In the genomic region with DNA sequence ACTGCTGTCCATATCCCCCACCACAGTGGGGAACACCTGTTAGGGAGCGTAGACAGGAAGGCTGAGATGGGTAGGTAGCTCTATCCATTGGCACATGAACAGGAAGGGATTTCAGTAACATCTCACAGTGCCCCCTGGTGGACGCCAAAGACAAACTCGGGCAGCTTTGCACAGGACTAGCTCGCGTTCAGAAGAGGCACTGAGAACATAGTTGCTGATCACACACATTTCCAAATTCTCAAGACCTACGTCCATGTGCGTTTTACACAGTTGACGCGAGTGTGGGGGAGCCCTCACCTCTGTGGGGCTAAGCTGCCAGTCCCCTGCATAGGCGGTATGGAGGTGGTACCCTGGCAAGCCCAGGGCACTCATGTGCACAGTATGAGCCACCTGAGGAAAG, we compare ENCODE assay signal across 8 mouse cellular contexts. TPM values are rescaled to one million over a fixed set of nuclear protein-coding genes. Genes with fewer than 3 reads are reported as not detected.
DNase-seq lines count a peak whose midpoint lies in the region; ATAC-seq and TF ChIP-seq lines count a peak whose summit lies in the region.

No protein-coding gene starts in this region.

- no peak for TF ChIP-seq POLR2A in ES-Bruce4 (IDR thresholded peaks at IDR 0.05; ENCODE audit: insufficient read depth, low read length)

- peak; percentile 13; the same call in 1 of the 2 replicates for ATAC-seq in forebrain, embryonic 12.5 days (ENCODE audit: low FRiP score)
- no peak for ATAC-seq in heart, postnatal 0 days (ENCODE audit: insufficient read depth, low read depth)
- no peak for ATAC-seq in liver, embryonic 16.5 days (ENCODE audit: low read depth)
- ATAC-seq in neural tube, embryonic 13.5 days (ENCODE audit: low read depth) = peak; percentile 12; the same call in 1 of the 2 replicates

- H3K27me3 ChIP-seq in ES-Bruce4 (ENCODE audit: control insufficient read depth, insufficient read depth, low read length, poor library complexity, severe bottlenecking) = no peaks in the 10 kb centered on the region
- H3K27me3 ChIP-seq in forebrain, embryonic 12.5 days = no peaks in the 10 kb centered on the region
- H3K27me3 ChIP-seq in heart, postnatal 0 days (ENCODE audit: control insufficient read depth, insufficient read depth, low read length) = no peaks in the 10 kb centered on the region
- no peaks in the 10 kb centered on the region for H3K27me3 ChIP-seq in liver, embryonic 16.5 days (ENCODE audit: control insufficient read depth, insufficient read depth, low read depth, low read length)
- H3K27me3 ChIP-seq in neural tube, embryonic 13.5 days = no peaks in the 10 kb centered on the region

- H3K4me3 ChIP-seq in ES-Bruce4 (ENCODE audit: low read depth, low read length) = peak overlapping the region; percentile 99
- peak overlapping the region; percentile 55; the same call in 1 of the 2 replicates for H3K4me3 ChIP-seq in forebrain, embryonic 12.5 days (replicated peaks)
- H3K4me3 ChIP-seq in heart, postnatal 0 days (ENCODE audit: low read depth, low read length) = peak overlapping the region; percentile 66
- H3K4me3 ChIP-seq in liver, embryonic 16.5 days (ENCODE audit: low read depth, low read length) = peak overlapping the region; percentile 75
- H3K4me3 ChIP-seq in neural tube, embryonic 13.5 days = peak overlapping the region; percentile 52

- peaks cover 3% of the 10 kb centered on the region; the same call in 1 of the 2 replicates for H3K36me3 ChIP-seq in ES-Bruce4 (ENCODE audit: control insufficient read depth, insufficient read depth, low read length, poor library complexity, severe bottlenecking)
- H3K36me3 ChIP-seq in forebrain, embryonic 12.5 days (replicated peaks) = peaks cover 23% of the 10 kb centered on the region
- peaks cover 24% of the 10 kb centered on the region for H3K36me3 ChIP-seq in heart, postnatal 0 days (replicated peaks; ENCODE audit: control insufficient read depth, insufficient read depth, low read length)
- H3K36me3 ChIP-seq in liver, embryonic 16.5 days (ENCODE audit: control insufficient read depth, insufficient read depth) = no peaks in the 10 kb centered on the region
- peaks cover 27% of the 10 kb centered on the region for H3K36me3 ChIP-seq in neural tube, embryonic 13.5 days

- peak; percentile 88 for DNase-seq in c-Kit-positive CD71-positive TER-119-positive erythroid progenitor cells, embryonic 14.5 days (ENCODE audit: low spot score)
- DNase-seq in heart, postnatal 0 days (ENCODE audit: low spot score) = peak; percentile 83
- peak; percentile 64 for DNase-seq in large intestine, adult 2 months (ENCODE audit: low read depth, low spot score)
- peak; percentile 79 for DNase-seq in telencephalon, adult 2 months (ENCODE audit: low read depth, low spot score)

- TF ChIP-seq CTCF in ES-Bruce4 (IDR thresholded peaks at IDR 0.05; ENCODE audit: low read depth, low read length) = peak; percentile 86
- peak; percentile 92 for TF ChIP-seq CTCF in heart, postnatal 0 days (IDR thresholded peaks at IDR 0.05; ENCODE audit: low read depth)

- H3K27ac ChIP-seq in ES-Bruce4 (ENCODE audit: insufficient read depth, low read length) = peak overlapping the region; percentile 83
- H3K27ac ChIP-seq in forebrain, embryonic 12.5 days = no peak overlapping the region
- H3K27ac ChIP-seq in heart, postnatal 0 days (ENCODE audit: low read depth) = no peak overlapping the region
- peak overlapping the region; percentile 52 for H3K27ac ChIP-seq in liver, embryonic 16.5 days (ENCODE audit: low read length)
- no peak overlapping the region for H3K27ac ChIP-seq in neural tube, embryonic 13.5 days (replicated peaks)

- H3K4me1 ChIP-seq in ES-Bruce4 (ENCODE audit: control insufficient read depth, insufficient read depth, low read length) = peaks cover 4% of the 10 kb centered on the region
- peaks cover 13% of the 10 kb centered on the region for H3K4me1 ChIP-seq in forebrain, embryonic 12.5 days
- peaks cover 11% of the 10 kb centered on the region for H3K4me1 ChIP-seq in heart, postnatal 0 days (ENCODE audit: control insufficient read depth, insufficient read depth)
- H3K4me1 ChIP-seq in liver, embryonic 16.5 days (ENCODE audit: control insufficient read depth, low read depth, low read length) = peaks cover 19% of the 10 kb centered on the region
- H3K4me1 ChIP-seq in neural tube, embryonic 13.5 days (replicated peaks) = peaks cover 19% of the 10 kb centered on the region

- no peaks in the 10 kb centered on the region for H3K9me3 ChIP-seq in ES-Bruce4 (replicated peaks; ENCODE audit: control insufficient read depth, insufficient read depth, low read length, poor library complexity, severe bottlenecking)
- H3K9me3 ChIP-seq in forebrain, embryonic 12.5 days = no peaks in the 10 kb centered on the region
- no peaks in the 10 kb centered on the region for H3K9me3 ChIP-seq in heart, postnatal 0 days (replicated peaks; ENCODE audit: control insufficient read depth, low read length)
- H3K9me3 ChIP-seq in liver, embryonic 16.5 days (replicated peaks; ENCODE audit: control insufficient read depth, low read length) = no peaks in the 10 kb centered on the region
- H3K9me3 ChIP-seq in neural tube, embryonic 13.5 days = no peaks in the 10 kb centered on the region

- TF ChIP-seq EP300 in ES-Bruce4 (IDR thresholded peaks at IDR 0.05; ENCODE audit: insufficient read depth, low read depth, low read length) = no peak
- TF ChIP-seq EP300 in heart, postnatal 0 days (IDR thresholded peaks at IDR 0.05; ENCODE audit: low read depth) = no peak

- WGBS in forebrain, embryonic 12.5 days = 7% methylated on average over 10 of the region's 10 CpGs
- WGBS in heart, postnatal 0 days = 5% methylated on average over 10 of the region's 10 CpGs
- 7% methylated on average over 10 of the region's 10 CpGs for WGBS in large intestine, adult 2 months
- 8% methylated on average over 10 of the region's 10 CpGs for WGBS in liver, embryonic 16.5 days (ENCODE audit: insufficient replicate concordance)
- 9% methylated on average over 10 of the region's 10 CpGs for WGBS in neural tube, embryonic 13.5 days

- H3K9ac ChIP-seq in ES-Bruce4 (ENCODE audit: low read depth, poor library complexity, severe bottlenecking) = no peak overlapping the region
- no peak overlapping the region for H3K9ac ChIP-seq in forebrain, embryonic 12.5 days
- H3K9ac ChIP-seq in heart, postnatal 0 days (replicated peaks; ENCODE audit: low read depth, low read length) = no peak overlapping the region
- H3K9ac ChIP-seq in liver, embryonic 16.5 days (ENCODE audit: low read depth, low read length) = peak overlapping the region; percentile 33
- H3K9ac ChIP-seq in neural tube, embryonic 13.5 days = no peak overlapping the region

- peak overlapping the region; percentile 86 for H3K4me2 ChIP-seq in forebrain, embryonic 12.5 days
- H3K4me2 ChIP-seq in heart, postnatal 0 days (ENCODE audit: low read depth, low read length) = peak overlapping the region; percentile 77
- H3K4me2 ChIP-seq in liver, embryonic 16.5 days (ENCODE audit: low read depth, low read length) = peak overlapping the region; percentile 90
- H3K4me2 ChIP-seq in neural tube, embryonic 13.5 days = peak overlapping the region; percentile 82

RNA-seq across cellular contexts. Expression of gene Tomm40l, which starts 1.4 kb away (rescaled TPM):
- polyA plus RNA-seq in ES-Bruce4 (2011; ENCODE audit: insufficient read depth, insufficient read length, low read depth, missing spikeins) = 18.3 and 25.1 TPM in 2 replicates
- polyA plus RNA-seq in forebrain, embryonic 12.5 days (2016; fragmentation: Nextera tagmentation; extraction: Ambion mirVana) = 29.4 and 31.6 TPM in 2 replicates
- total RNA-seq in heart, postnatal 0 days (2014; rRNA removed; ENCODE audit: low replicate concordance) = 82.0 and 97.7 TPM in 2 replicates
- polyA plus RNA-seq in heart, postnatal 0 days (2015; fragmentation: Nextera tagmentation; extraction: Ambion mirVana) = 56.0 and 64.6 TPM in 2 replicates
- polyA plus RNA-seq in large intestine, adult 2 months (2012; rRNA removed) = 23.1 and 24.0 TPM in 2 replicates
- polyA plus RNA-seq in liver, embryonic 16.5 days (2015; fragmentation: Nextera tagmentation; extraction: Ambion mirVana) = 11.8 and 14.9 TPM in 2 replicates
- polyA plus RNA-seq in neural tube, embryonic 13.5 days (2015; fragmentation: Nextera tagmentation; extraction: Ambion mirVana) = 32.6 and 42.6 TPM in 2 replicates

RNA-seq across cellular contexts. Expression of gene Apoa2, which starts 4.0 kb away (rescaled TPM):
- polyA plus RNA-seq in ES-Bruce4 (2011; ENCODE audit: insufficient read depth, insufficient read length, low read depth, missing spikeins) = 18.0 and 19.1 TPM in 2 replicates
- polyA plus RNA-seq in forebrain, embryonic 12.5 days (2016; fragmentation: Nextera tagmentation; extraction: Ambion mirVana) = 1.5 and 2.6 TPM in 2 replicates
- 14.5 TPM in 1 of 2 replicates, not detected in the other for total RNA-seq in heart, postnatal 0 days (2014; rRNA removed; ENCODE audit: low replicate concordance)
- 4.0 and 4.5 TPM in 2 replicates for polyA plus RNA-seq in heart, postnatal 0 days (2015; fragmentation: Nextera tagmentation; extraction: Ambion mirVana)
- polyA plus RNA-seq in large intestine, adult 2 months (2012; rRNA removed) = 0.50 and 1.9 TPM in 2 replicates
- polyA plus RNA-seq in liver, embryonic 16.5 days (2015; fragmentation: Nextera tagmentation; extraction: Ambion mirVana) = 8,709 and 8,864 TPM in 2 replicates
- 4.1 and 6.8 TPM in 2 replicates for polyA plus RNA-seq in neural tube, embryonic 13.5 days (2015; fragmentation: Nextera tagmentation; extraction: Ambion mirVana)

RNA-seq across cellular contexts. Expression of gene Nr1i3, which starts 7.1 kb away (rescaled TPM):
- not detected in 2 replicates for polyA plus RNA-seq in ES-Bruce4 (2011; ENCODE audit: insufficient read depth, insufficient read length, low read depth, missing spikeins)
- 0.22 and 0.23 TPM in 2 replicates for polyA plus RNA-seq in forebrain, embryonic 12.5 days (2016; fragmentation: Nextera tagmentation; extraction: Ambion mirVana)
- not detected in 2 replicates for total RNA-seq in heart, postnatal 0 days (2014; rRNA removed; ENCODE audit: low replicate concordance)
- polyA plus RNA-seq in heart, postnatal 0 days (2015; fragmentation: Nextera tagmentation; extraction: Ambion mirVana) = 0.27 and 0.30 TPM in 2 replicates
- polyA plus RNA-seq in large intestine, adult 2 months (2012; rRNA removed) = 3.8 and 22.7 TPM in 2 replicates
- polyA plus RNA-seq in liver, embryonic 16.5 days (2015; fragmentation: Nextera tagmentation; extraction: Ambion mirVana) = 2.2 and 2.4 TPM in 2 replicates
- polyA plus RNA-seq in neural tube, embryonic 13.5 days (2015; fragmentation: Nextera tagmentation; extraction: Ambion mirVana) = 0.22 and 0.25 TPM in 2 replicates

RNA-seq across cellular contexts. Expression of gene Fcer1g, which starts 13.3 kb away (rescaled TPM):
- polyA plus RNA-seq in ES-Bruce4 (2011; ENCODE audit: insufficient read depth, insufficient read length, low read depth, missing spikeins) = 0.91 TPM in 1 of 2 replicates, not detected in the other
- polyA plus RNA-seq in forebrain, embryonic 12.5 days (2016; fragmentation: Nextera tagmentation; extraction: Ambion mirVana) = 12.6 and 15.3 TPM in 2 replicates
- 22.7 and 60.5 TPM in 2 replicates for total RNA-seq in heart, postnatal 0 days (2014; rRNA removed; ENCODE audit: low replicate concordance)
- 24.6 TPM in 2 replicates for polyA plus RNA-seq in heart, postnatal 0 days (2015; fragmentation: Nextera tagmentation; extraction: Ambion mirVana)
- polyA plus RNA-seq in large intestine, adult 2 months (2012; rRNA removed) = 56.2 and 58.5 TPM in 2 replicates
- 111 and 128 TPM in 2 replicates for polyA plus RNA-seq in liver, embryonic 16.5 days (2015; fragmentation: Nextera tagmentation; extraction: Ambion mirVana)
- 38.6 and 38.7 TPM in 2 replicates for polyA plus RNA-seq in neural tube, embryonic 13.5 days (2015; fragmentation: Nextera tagmentation; extraction: Ambion mirVana)

RNA-seq across cellular contexts. Expression of gene Pcp4l1, which starts 24.8 kb away (rescaled TPM):
- polyA plus RNA-seq in ES-Bruce4 (2011; ENCODE audit: insufficient read depth, insufficient read length, low read depth, missing spikeins) = 0.37 and 0.70 TPM in 2 replicates
- polyA plus RNA-seq in forebrain, embryonic 12.5 days (2016; fragmentation: Nextera tagmentation; extraction: Ambion mirVana) = 6.7 and 7.0 TPM in 2 replicates
- 40.2 and 48.7 TPM in 2 replicates for total RNA-seq in heart, postnatal 0 days (2014; rRNA removed; ENCODE audit: low replicate concordance)
- 161 and 164 TPM in 2 replicates for polyA plus RNA-seq in heart, postnatal 0 days (2015; fragmentation: Nextera tagmentation; extraction: Ambion mirVana)
- 23.6 and 25.2 TPM in 2 replicates for polyA plus RNA-seq in large intestine, adult 2 months (2012; rRNA removed)
- 2.5 and 2.6 TPM in 2 replicates for polyA plus RNA-seq in liver, embryonic 16.5 days (2015; fragmentation: Nextera tagmentation; extraction: Ambion mirVana)
- 13.9 and 18.4 TPM in 2 replicates for polyA plus RNA-seq in neural tube, embryonic 13.5 days (2015; fragmentation: Nextera tagmentation; extraction: Ambion mirVana)

Comparison
In these comparisons a context has a peak if more than half of its experiments do, and no peak if none do; other contexts are left out.
1. H3K27ac ChIP-seq: peak in ES-Bruce4 (single experiment) and liver, embryonic 16.5 days (single experiment); none in forebrain, embryonic 12.5 days (single experiment), heart, postnatal 0 days (single experiment) and neural tube, embryonic 13.5 days (single experiment).
2. ATAC-seq: peak in forebrain, embryonic 12.5 days (single experiment) and neural tube, embryonic 13.5 days (single experiment); none in heart, postnatal 0 days (single experiment) and liver, embryonic 16.5 days (single experiment).
3. RNA of gene Apoa2, which starts 4.0 kb away (polyA plus RNA-seq): 8,709 to 8,864 TPM in liver, embryonic 16.5 days; 18.0 to 19.1 TPM in ES-Bruce4, 4.1 to 6.8 TPM in neural tube, embryonic 13.5 days, 4.0 to 4.5 TPM in heart, postnatal 0 days, 1.5 to 2.6 TPM in forebrain, embryonic 12.5 days and 0.50 to 1.9 TPM in large intestine, adult 2 months; every median in the first group is over 100 times any median in the second.
4. Peak in every context shown above with its lines, with median percentiles within 50 percentile points of each other: H3K4me3 ChIP-seq, DNase-seq and H3K4me2 ChIP-seq.